Mouse (Mus musculus): ENCODE measurements at regions not wholly inside any gene's neighbourhood (a gene's known extent, or its start where the extent isn't known, plus 50 kb on each side); places are given as distances from the start of the nearest gene placed in this dataset.

- TF ChIP-seq CTCF (IDR thresholded peaks at IDR 0.05; ENCODE audit: low read depth) (no peak), EP300 (optimal IDR thresholded peaks at IDR 0.05) (no peak)
Measured at GRCm38 (mm10) chr15:13232567-13233259, 59.2 kb upstream of the Cdh6 start.
